Mouse (Mus musculus) MEL (cell line): ENCODE measurements around the gene Rab38. TPM values are rescaled to one million over a fixed set of nuclear protein-coding genes. Genes with fewer than 3 reads are reported as not detected.

ENCODE experiments used
- DNase-seq: peaks from one replicate; pipeline ENCODE4 v3.0.0; 2011; ENCODE audit warnings: low read depth, low spot score
- H3K27ac ChIP-seq: 2 replicates; pipeline ENCODE4 v1.5.1; 2012; ENCODE audit warnings: low read depth, mild to moderate bottlenecking, control low read depth, low read length, moderate library complexity; ENCODE audit not compliant: control insufficient read depth
- H3K27me3 ChIP-seq, 2 experiments: fragments of 150-350 bp in 1 of 2; sonication (generic) in 1 of 2; 2 replicates each; pipeline ENCODE4 v1.6.1; 2012; ENCODE audit warnings: low read length in 2 of 2, mild to moderate bottlenecking in 2 of 2, improper control_type of control experiment in 1 of 2, moderate library complexity in 1 of 2; ENCODE audit not compliant: insufficient read depth in 2 of 2, control insufficient read depth in 1 of 2
- H3K36me3 ChIP-seq, 2 experiments: 2 replicates each; pipeline ENCODE4 v1.6.1; 2012 to 2014; ENCODE audit warnings: low read length in 2 of 2, improper control_type of control experiment in 1 of 2, inconsistent platforms in 1 of 2, mild to moderate bottlenecking in 1 of 2; ENCODE audit not compliant: insufficient read depth in 2 of 2, control insufficient read depth in 1 of 2
- H3K4me1 ChIP-seq, 2 experiments: fragments of 150-350 bp in 1 of 2; sonication (generic) in 1 of 2; 2 replicates each; pipeline ENCODE4 v1.6.1; 2012; ENCODE audit warnings: low read length in 2 of 2, improper control_type of control experiment in 1 of 2, mild to moderate bottlenecking in 1 of 2; ENCODE audit not compliant: insufficient read depth in 2 of 2, control insufficient read depth in 1 of 2
- H3K4me3 ChIP-seq, 2 experiments: fragments of 150-350 bp in 1 of 2; sonication (generic) in 1 of 2; 2 replicates each; pipeline ENCODE4 v1.5.1; 2012; ENCODE audit warnings: low read depth in 2 of 2, low read length in 2 of 2, mild to moderate bottlenecking in 2 of 2, moderate library complexity in 2 of 2, control low read depth in 1 of 2, improper control_type of control experiment in 1 of 2; ENCODE audit not compliant: control insufficient read depth in 1 of 2, insufficient read depth in 1 of 2
- H3K79me2 ChIP-seq: 2 replicates; pipeline ENCODE4 v1.6.1; 2012; ENCODE audit warnings: mild to moderate bottlenecking, low read length, moderate library complexity; ENCODE audit not compliant: control insufficient read depth, poor library complexity, insufficient read depth
- H3K9ac ChIP-seq: 2 replicates; pipeline ENCODE4 v1.6.1; 2012; ENCODE audit warnings: low read depth, mild to moderate bottlenecking, control low read depth, low read length, moderate library complexity; ENCODE audit not compliant: control insufficient read depth, poor library complexity, severe bottlenecking
- H3K9me3 ChIP-seq: fragments of 150-350 bp; sonication (generic); replicated peaks from 2 replicates; pipeline ENCODE4 v1.6.1; 2012; ENCODE audit warnings: mild to moderate bottlenecking, low read length, improper control_type of control experiment, moderate library complexity; ENCODE audit not compliant: insufficient read depth
- BHLHE40 ChIP-seq: IDR thresholded peaks from 2 replicates; pipeline ENCODE4 v1.6.1; 2012; ENCODE audit warnings: low read depth, mild to moderate bottlenecking, inconsistent platforms, low read length, improper control_type of control experiment, borderline replicate concordance
- CHD1 ChIP-seq: IDR thresholded peaks from 2 replicates; pipeline ENCODE4 v1.6.1; 2012; ENCODE audit warnings: low read depth, mild to moderate bottlenecking, inconsistent platforms, low read length, improper control_type of control experiment
- CTCF ChIP-seq, 3 experiments: IDR thresholded peaks in 2 of 3; conservative IDR thresholded peaks in 1 of 3; 2 replicates each; pipeline ENCODE4 v1.5.1; 2011 to 2012; ENCODE audit warnings: low read length in 3 of 3, low read depth in 2 of 3, mild to moderate bottlenecking in 2 of 3, improper control_type of control experiment in 1 of 3, inconsistent platforms in 1 of 3, mixed read lengths in 1 of 3, moderate library complexity in 1 of 3; ENCODE audit not compliant: control insufficient read depth in 1 of 3, insufficient read depth in 1 of 3, poor library complexity in 1 of 3, severe bottlenecking in 1 of 3
- E2F4 ChIP-seq: IDR thresholded peaks from 2 replicates; pipeline ENCODE4 v1.6.1; 2011; ENCODE audit warnings: low read depth, low read length, improper control_type of control experiment, borderline replicate concordance
- ELF1 ChIP-seq: IDR thresholded peaks from 2 replicates; pipeline ENCODE4 v1.6.1; 2014; ENCODE audit warnings: low read depth, mild to moderate bottlenecking, inconsistent platforms, low read length, improper control_type of control experiment, moderate library complexity
- EP300 ChIP-seq, 2 experiments: IDR thresholded peaks; 2 replicates each; pipeline ENCODE4 v1.6.1; 2011; ENCODE audit warnings: improper control_type of control experiment in 2 of 2, low read length in 2 of 2, low read depth in 1 of 2, mild to moderate bottlenecking in 1 of 2
- GABPA ChIP-seq: IDR thresholded peaks from 2 replicates; pipeline ENCODE4 v1.6.1; 2012; ENCODE audit warnings: low read depth, mild to moderate bottlenecking, inconsistent platforms, low read length, improper control_type of control experiment, moderate library complexity
- GATA1 ChIP-seq: IDR thresholded peaks from 2 replicates; pipeline ENCODE4 v1.6.1; 2011; ENCODE audit warnings: low read depth, low read length, improper control_type of control experiment
- HCFC1 ChIP-seq: IDR thresholded peaks from 2 replicates; pipeline ENCODE4 v1.6.1; 2012; ENCODE audit warnings: low read depth, mild to moderate bottlenecking, inconsistent platforms, low read length, improper control_type of control experiment, moderate library complexity
- JUND ChIP-seq: IDR thresholded peaks from 2 replicates; pipeline ENCODE4 v1.6.1; 2011; ENCODE audit warnings: low read depth, mild to moderate bottlenecking, improper control_type of control experiment, low read length
- KAT2A ChIP-seq: conservative IDR thresholded peaks from 2 replicates; pipeline ENCODE4 v1.6.1; 2012; ENCODE audit warnings: low read depth, low read length, improper control_type of control experiment, inconsistent platforms
- MAFK ChIP-seq: IDR thresholded peaks from 2 replicates; pipeline ENCODE4 v1.6.1; 2011; ENCODE audit warnings: low read depth, mild to moderate bottlenecking, low read length, improper control_type of control experiment, borderline replicate concordance
- MAX ChIP-seq: IDR thresholded peaks from 2 replicates; pipeline ENCODE4 v1.6.1; 2011; ENCODE audit warnings: low read length, improper control_type of control experiment
- MAZ ChIP-seq: IDR thresholded peaks from 2 replicates; pipeline ENCODE4 v1.6.1; 2012; ENCODE audit warnings: low read depth, mild to moderate bottlenecking, inconsistent platforms, low read length, improper control_type of control experiment
- MEF2A ChIP-seq: IDR thresholded peaks from 2 replicates; pipeline ENCODE4 v1.6.1; 2014; ENCODE audit warnings: low read depth, mild to moderate bottlenecking, inconsistent platforms, low read length, improper control_type of control experiment; ENCODE audit not compliant: poor library complexity, insufficient replicate concordance, severe bottlenecking; ENCODE audit errors: extremely low read depth
- MXI1 ChIP-seq: IDR thresholded peaks from 2 replicates; pipeline ENCODE4 v1.6.1; 2011; ENCODE audit warnings: mild to moderate bottlenecking, low read depth, low read length, improper control_type of control experiment
- MYB ChIP-seq: IDR thresholded peaks from 2 replicates; pipeline ENCODE4 v1.6.1; 2011; ENCODE audit warnings: mild to moderate bottlenecking, low read depth, low read length, improper control_type of control experiment
- MYC ChIP-seq: IDR thresholded peaks from 2 replicates; pipeline ENCODE4 v1.6.1; 2011; ENCODE audit warnings: low read depth, mild to moderate bottlenecking, low read length, improper control_type of control experiment, moderate library complexity
- NELFE ChIP-seq: IDR thresholded peaks from 2 replicates; pipeline ENCODE4 v1.6.1; 2011; ENCODE audit warnings: low read depth, low read length, improper control_type of control experiment
- NRF1 ChIP-seq: IDR thresholded peaks from 2 replicates; pipeline ENCODE4 v1.6.1; 2014; ENCODE audit warnings: low read depth, mild to moderate bottlenecking, inconsistent platforms, low read length, improper control_type of control experiment, moderate library complexity; ENCODE audit not compliant: poor library complexity, insufficient read depth, severe bottlenecking
- POLR2AphosphoS5 ChIP-seq: IDR thresholded peaks from 2 replicates; pipeline ENCODE4 v1.6.1; 2012; ENCODE audit warnings: low read depth, borderline replicate concordance, mild to moderate bottlenecking, inconsistent platforms, low read length, moderate library complexity, mixed read lengths
- RAD21 ChIP-seq: IDR thresholded peaks from 2 replicates; pipeline ENCODE4 v1.6.1; 2011; ENCODE audit warnings: mild to moderate bottlenecking, low read depth, low read length, improper control_type of control experiment
- RCOR1 ChIP-seq: IDR thresholded peaks from 2 replicates; pipeline ENCODE4 v1.6.1; 2012; ENCODE audit warnings: low read depth, mild to moderate bottlenecking, inconsistent platforms, low read length, improper control_type of control experiment
- SIN3A ChIP-seq: IDR thresholded peaks from 2 replicates; pipeline ENCODE4 v1.6.1; 2012; ENCODE audit warnings: low read length, improper control_type of control experiment, inconsistent platforms
- SMC3 ChIP-seq: IDR thresholded peaks from 2 replicates; pipeline ENCODE4 v1.6.1; 2011; ENCODE audit warnings: low read depth, low read length, improper control_type of control experiment
- TAL1 ChIP-seq: IDR thresholded peaks from 2 replicates; pipeline ENCODE4 v1.6.1; 2012; ENCODE audit warnings: mild to moderate bottlenecking, inconsistent platforms, low read length, moderate library complexity, mixed read lengths
- TBP ChIP-seq: IDR thresholded peaks from 2 replicates; pipeline ENCODE4 v1.8.0; 2011; ENCODE audit warnings: low read depth, low read length, improper control_type of control experiment
- TCF12 ChIP-seq: IDR thresholded peaks from 2 replicates; pipeline ENCODE4 v1.6.1; 2014; ENCODE audit warnings: low read depth, mild to moderate bottlenecking, inconsistent platforms, low read length, improper control_type of control experiment, moderate library complexity
- UBTF ChIP-seq: IDR thresholded peaks from 2 replicates; pipeline ENCODE4 v1.6.1; 2012; ENCODE audit warnings: low read depth, mild to moderate bottlenecking, inconsistent platforms, low read length, improper control_type of control experiment, moderate library complexity, borderline replicate concordance; ENCODE audit not compliant: insufficient read depth
- USF1 ChIP-seq: IDR thresholded peaks from 2 replicates; pipeline ENCODE4 v1.6.1; 2014; ENCODE audit warnings: low read depth, mild to moderate bottlenecking, inconsistent platforms, low read length, improper control_type of control experiment, moderate library complexity
- USF2 ChIP-seq, 2 experiments: IDR thresholded peaks; 2 replicates each; pipeline ENCODE4 v1.6.1; 2011 to 2012; ENCODE audit warnings: improper control_type of control experiment in 2 of 2, low read length in 2 of 2, borderline replicate concordance in 1 of 2, inconsistent platforms in 1 of 2, low read depth in 1 of 2, mild to moderate bottlenecking in 1 of 2; ENCODE audit not compliant: insufficient read depth in 1 of 2
- ZC3H11A ChIP-seq: IDR thresholded peaks from 2 replicates; pipeline ENCODE4 v1.6.1; 2012; ENCODE audit warnings: low read depth, mild to moderate bottlenecking, inconsistent platforms, low read length, improper control_type of control experiment
- ZKSCAN1 ChIP-seq: IDR thresholded peaks from 2 replicates; pipeline ENCODE4 v1.6.1; 2012; ENCODE audit warnings: low read depth, mild to moderate bottlenecking, inconsistent platforms, low read length, improper control_type of control experiment, moderate library complexity
- polyA plus RNA-seq, 2 experiments: library from polyadenylated mRNA; stranded (reverse) in 1 of 2; unstranded in 1 of 2; fragments of >175 nt in 1 of 2; fragments of >200 nt in 1 of 2; gene quantifications; 2 replicates each; pipeline versions ENCODE4 v1.2.1 to v1.2.4; 2012; ENCODE audit warnings: low replicate concordance in 2 of 2, low read depth in 1 of 2; ENCODE audit not compliant: insufficient read length in 2 of 2, insufficient read depth in 1 of 2, missing spikeins in 1 of 2
- total RNA-seq: library from RNA; depleted of rRNA; stranded (reverse); fragments of 300-350 nt; gene quantifications from 2 replicates; pipeline ENCODE4 v1.2.3, GENCODE M21; 2012; rRNA removed

Gene Rab38
- 11.2 and 11.4 TPM in 2 replicates for total RNA-seq
- 10 to 100 TPM in 1 of 2 experiments, not detected in 1; 19.9 TPM for polyA plus RNA-seq

DNA sequence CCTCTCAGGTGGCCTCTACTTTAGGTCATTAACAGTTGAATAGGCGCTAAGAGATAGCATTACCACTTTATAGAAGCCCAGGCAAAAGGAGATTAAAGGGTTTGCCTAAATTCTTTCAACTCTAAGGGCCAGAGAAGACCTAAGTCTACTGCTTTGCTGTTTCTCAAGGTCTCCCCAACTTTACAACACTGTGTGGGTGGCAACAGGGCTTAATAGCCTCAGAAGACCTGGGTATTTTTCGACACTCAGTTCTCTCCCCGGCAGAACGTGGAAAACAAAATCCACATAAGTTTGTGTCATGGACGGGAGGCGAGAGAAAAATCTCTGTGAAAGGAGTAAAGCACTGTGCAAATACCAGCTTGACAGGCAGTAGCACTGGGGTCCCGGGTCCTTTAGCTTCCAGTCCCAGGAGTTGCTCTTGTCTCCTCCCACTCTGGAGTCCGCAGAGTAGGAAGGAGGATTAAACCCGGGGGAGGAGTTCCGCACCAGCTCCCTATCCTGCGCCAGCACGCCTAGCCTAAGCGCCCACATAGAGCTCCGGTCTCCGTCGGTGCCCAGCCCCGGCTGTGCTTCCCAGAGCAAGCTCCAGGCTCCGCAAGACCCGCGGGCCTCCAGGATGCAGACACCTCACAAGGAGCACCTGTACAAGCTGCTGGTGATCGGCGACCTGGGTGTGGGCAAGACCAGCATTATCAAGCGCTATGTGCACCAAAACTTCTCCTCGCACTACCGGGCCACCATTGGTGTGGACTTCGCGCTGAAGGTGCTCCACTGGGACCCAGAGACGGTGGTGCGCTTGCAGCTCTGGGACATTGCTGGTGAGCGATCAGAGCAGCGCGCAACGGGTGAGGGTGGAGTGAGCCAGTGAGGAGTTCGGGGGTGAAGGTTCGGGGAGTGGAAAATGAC, at the start of gene Rab38:
Rab38 (plus strand) TSS at position 488 of the 906 bp plus-strand sequence.
- peak; percentile 94 for DNase-seq
- Histone ChIP-seq H3K79me2 (peaks cover 5% of the 10 kb centered on the region), H3K9ac (peak within 1 kb of the TSS; percentile 66), H3K4me3 (peak within 1 kb of the TSS; percentile 66 to 91), H3K27me3 (no peaks in the 10 kb centered on the region), H3K27ac (peak within 1 kb of the TSS; percentile 39), H3K4me1 (peaks cover 26 to 29% of the 10 kb centered on the region in 2 experiments), H3K9me3 (no peaks in the 10 kb centered on the region), H3K36me3 (peaks cover 0 to 45% of the 10 kb centered on the region in 2 experiments; a peak in 2 of 4 replicates)
- TF ChIP-seq MAX (peak; percentile 63; the same call in 1 of the 2 replicates), TCF12 (peak; percentile 29; the same call in 1 of the 2 replicates), GATA1 (0 out of 2 replicates have a peak, but pooled peaks have one; percentile 4), USF1 (no peak), USF2 (IDR thresholded peaks at IDR 0.05; ENCODE audit: borderline replicate concordance in 1 of 2, insufficient read depth in 1 of 2, low read depth in 1 of 2, low read length in 2 of 2) (no peak), MYC (no peak; the same call in 1 of the 2 replicates), POLR2AphosphoS5 (no peak), SMC3 (no peak), ZC3H11A (no peak), KAT2A (no peak; the same call in 1 of the 2 replicates), JUND (no peak), NRF1 (no peak; the same call in 1 of the 2 replicates), ZKSCAN1 (no peak), EP300 (IDR thresholded peaks at IDR 0.05; ENCODE audit: low read depth in 1 of 2, low read length in 2 of 2) (peak in 1 of 2 experiments; percentile 2; a peak in 2 of 4 replicates), SIN3A (peak; percentile 62), MAFK (no peak), TBP (peak; percentile 84), NELFE (peak; percentile 88), RAD21 (no peak), ELF1 (0 out of 2 replicates have a peak, but pooled peaks have one; percentile 59), GABPA (no peak), CHD1 (peak; percentile 93), TAL1 (no peak), UBTF (0 out of 2 replicates have a peak, but pooled peaks have one; percentile 79), RCOR1 (no peak), E2F4 (no peak), BHLHE40 (no peak), HCFC1 (0 out of 2 replicates have a peak, but pooled peaks have one; percentile 56), MXI1 (peak; percentile 75; the same call in 1 of the 2 replicates), MEF2A (no peak), MYB (no peak), CTCF (IDR thresholded peaks at IDR 0.05 in 2 of 3, conservative IDR thresholded peaks at IDR 0.05 in 1 of 3; ENCODE audit: control insufficient read depth in 1 of 3, insufficient read depth in 1 of 3, low read depth in 2 of 3, low read length in 3 of 3, poor library complexity in 1 of 3, severe bottlenecking in 1 of 3) (no peak), MAZ (peak; percentile 43; the same call in 1 of the 2 replicates)
